Comparison of ENCODE assay signal across 12 mouse cellular contexts in the genomic region with DNA sequence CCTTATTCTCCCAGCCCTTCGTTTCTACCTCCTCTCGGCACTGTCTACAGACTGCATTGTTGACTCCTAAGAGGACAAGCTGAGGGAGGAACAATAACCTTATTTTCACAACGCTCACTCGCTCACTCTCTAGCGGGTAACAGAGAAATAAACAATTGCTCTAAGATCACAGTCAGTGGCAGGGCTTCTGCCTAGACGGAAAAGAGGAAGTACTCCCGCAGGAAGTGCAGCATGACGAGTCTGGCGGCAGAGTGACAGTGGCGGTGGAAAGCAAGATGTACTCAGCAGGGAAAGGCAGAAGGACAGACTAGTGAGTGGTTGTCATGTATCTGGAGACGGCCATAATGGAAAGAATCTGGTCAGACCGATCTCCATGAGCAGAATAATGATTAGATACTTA.
A peak's percentile ranks its signal among the peaks of the same experiment; 100 is the strongest.
DNase-seq lines count a peak whose midpoint lies in the region; ATAC-seq and TF ChIP-seq lines count a peak whose summit lies in the region.
"Had no signal": no experiment of that assay in that cellular context is flagged by ENCODE, and none has a peak within 500 bp of the region (broad histone marks: within the 10 kb centered on the region; RNA-seq: fewer than 3 reads in every experiment).

No protein-coding gene starts in this region.

- H3K9me3 ChIP-seq in limb, embryonic 10.5 days (replicated peaks): no peaks in the 10 kb centered on the region
- H3K9me3 ChIP-seq: midbrain, embryonic 10.5 days had no signal

- no peak overlapping the region for H3K4me3 ChIP-seq in lung, adult 2 months (replicated peaks; ENCODE audit: extremely low read depth, low read depth, low read length)
- H3K4me3 ChIP-seq in limb, embryonic 10.5 days: no peak overlapping the region
- H3K4me3 ChIP-seq: erythroblast, embryonic 14.5 days; midbrain, embryonic 10.5 days had no signal

- ATAC-seq in megakaryocyte, adult 5-6 weeks (ENCODE audit: poor library complexity, severe bottlenecking): peak; percentile 82
- ATAC-seq: activated CD4-positive, CD25-positive, alpha-beta regulatory T cell, adult 4 months had no signal

- peaks cover 5% of the 10 kb centered on the region; the same call in 1 of the 2 replicates for H3K4me1 ChIP-seq in lung, adult 2 months (ENCODE audit: control insufficient read depth, insufficient read depth, low read length)
- H3K4me1 ChIP-seq in limb, embryonic 10.5 days: peaks cover 44% of the 10 kb centered on the region

- TF ChIP-seq CTCF in lung, adult 2 months (IDR thresholded peaks at IDR 0.05; ENCODE audit: insufficient read depth, low read length): no peak

- no peaks in the 10 kb centered on the region for H3K27me3 ChIP-seq in limb, embryonic 10.5 days (ENCODE audit: low read depth, poor library complexity, severe bottlenecking)

- 27% methylated on average over 12 of the region's 12 CpGs for WGBS in lung, adult 2 months
- 82% methylated on average over 12 of the region's 12 CpGs for WGBS in limb, embryonic 10.5 days

- TF ChIP-seq POLR2A in lung, adult 2 months (IDR thresholded peaks at IDR 0.05; ENCODE audit: borderline replicate concordance, extremely low read depth, low read depth, low read length): no peak

- H3K27ac ChIP-seq in limb, embryonic 10.5 days: peak overlapping the region; percentile 81; the same call in 1 of the 2 replicates
- H3K27ac ChIP-seq: midbrain, embryonic 10.5 days had no signal

- peak; percentile 6 to 13 for DNase-seq in lung, adult 18-20 months
- DNase-seq in lung, adult 2 months: no peak
- peak; percentile 3 to 10 for DNase-seq in heart, adult 9 months (ENCODE audit: low spot score in 2 of 2)
- no peak for DNase-seq in limb, embryonic 10.5 days (ENCODE audit: low spot score)
- no peak for DNase-seq in spleen, adult 12 weeks (ENCODE audit: low spot score)
- no peak for DNase-seq in ovary, postnatal 10 days (ENCODE audit: low spot score)
- DNase-seq in spleen, postnatal 10 days (ENCODE audit: low spot score in 2 of 2): no peak
- DNase-seq: cerebellum, adult 11-12 months had no signal

- H3K36me3 ChIP-seq in limb, embryonic 10.5 days: no peaks in the 10 kb centered on the region
- H3K36me3 ChIP-seq: midbrain, embryonic 10.5 days had no signal

Comparison
In these comparisons a context has a peak if more than half of its experiments do, and no peak if none do; other contexts are left out.
1. DNase-seq: peak in lung, adult 18-20 months (2 of 2) and heart, adult 9 months (2 of 2); none in lung, adult 2 months (single experiment), limb, embryonic 10.5 days (single experiment), spleen, adult 12 weeks (single experiment), ovary, postnatal 10 days (single experiment) and spleen, postnatal 10 days (0 of 2).